Mouse (Mus musculus) MEL (cell line): ENCODE results near the gene Tiam1.

ENCODE experiments used
- CTCF ChIP-seq, 3 experiments: IDR thresholded peaks in 2 of 3; conservative IDR thresholded peaks in 1 of 3; 2 replicates each; pipeline ENCODE4 v1.5.1; 2011 to 2012; ENCODE audit warnings: low read length in 3 of 3, low read depth in 2 of 3, mild to moderate bottlenecking in 2 of 3, improper control_type of control experiment in 1 of 3, inconsistent platforms in 1 of 3, mixed read lengths in 1 of 3, moderate library complexity in 1 of 3; ENCODE audit not compliant: control insufficient read depth in 1 of 3, insufficient read depth in 1 of 3, poor library complexity in 1 of 3, severe bottlenecking in 1 of 3
- EP300 ChIP-seq, 2 experiments: IDR thresholded peaks; 2 replicates each; pipeline ENCODE4 v1.6.1; 2011; ENCODE audit warnings: improper control_type of control experiment in 2 of 2, low read length in 2 of 2, low read depth in 1 of 2, mild to moderate bottlenecking in 1 of 2
- GATA1 ChIP-seq: IDR thresholded peaks from 2 replicates; pipeline ENCODE4 v1.6.1; 2011; ENCODE audit warnings: low read depth, low read length, improper control_type of control experiment
- TCF12 ChIP-seq: IDR thresholded peaks from 2 replicates; pipeline ENCODE4 v1.6.1; 2014; ENCODE audit warnings: low read depth, mild to moderate bottlenecking, inconsistent platforms, low read length, improper control_type of control experiment, moderate library complexity

GRCm38 (mm10) chr16:89921370-89921769 is 222.2 kb downstream of the Tiam1 start:
- no peak for TF ChIP-seq GATA1
- TF ChIP-seq CTCF (IDR thresholded peaks at IDR 0.05 in 2 of 3, conservative IDR thresholded peaks at IDR 0.05 in 1 of 3; ENCODE audit: control insufficient read depth in 1 of 3, insufficient read depth in 1 of 3, low read depth in 2 of 3, low read length in 3 of 3, poor library complexity in 1 of 3, severe bottlenecking in 1 of 3): no peak
- no peak for TF ChIP-seq EP300 (IDR thresholded peaks at IDR 0.05; ENCODE audit: low read depth in 1 of 2, low read length in 2 of 2)
- no peak for TF ChIP-seq TCF12
